Mouse (Mus musculus): Measurements from ENCODE around the gene Mien1. TPM values are rescaled to one million over a fixed set of nuclear protein-coding genes. Genes with fewer than 3 reads are reported as not detected.

The Mien1 gene
- 239 and 265 TPM in 2 replicates for polyA plus RNA-seq (2015; fragmentation: Nextera tagmentation; extraction: Ambion mirVana)

DNA sequence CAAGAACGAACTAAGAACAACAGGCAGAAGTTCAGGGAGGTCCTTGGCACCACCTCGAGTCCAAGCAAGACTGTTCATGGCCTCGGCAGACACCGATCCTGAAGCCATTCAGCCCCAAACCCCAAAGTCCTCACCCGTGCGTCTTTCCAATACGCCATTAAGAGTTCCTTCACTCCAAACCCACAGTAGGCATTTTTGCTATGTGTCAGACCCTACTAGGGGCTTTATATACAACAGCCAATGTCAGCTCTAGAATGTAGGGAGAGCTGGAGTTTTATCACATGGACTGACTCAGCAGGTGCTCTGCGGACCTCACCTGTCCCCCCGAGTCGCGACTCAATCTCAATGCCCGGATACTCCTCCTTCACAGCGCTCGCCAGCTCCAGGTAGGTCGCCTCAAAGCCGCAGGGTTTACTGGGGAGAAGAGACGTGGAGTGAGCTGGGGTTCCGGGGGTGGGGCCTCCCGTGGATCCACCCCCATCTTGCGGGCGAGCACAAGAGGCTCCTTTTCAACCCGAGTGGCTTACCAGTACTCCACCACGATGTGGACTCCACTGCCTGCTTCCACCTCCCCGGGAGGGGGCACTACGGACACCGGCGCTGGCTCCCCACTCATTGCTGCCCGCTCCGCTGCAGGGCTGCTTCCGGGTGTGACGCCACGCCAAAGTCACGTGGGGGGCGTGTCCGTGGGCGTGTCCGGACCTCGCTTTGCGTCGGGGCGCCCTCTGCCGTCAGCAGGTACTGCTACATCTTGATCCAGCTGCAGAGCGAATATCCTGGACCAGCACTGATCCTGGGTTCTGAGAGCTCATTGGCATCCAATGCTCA is at the start of gene Mien1:
Mien1 (minus strand) TSS at position 661 of the 828 bp plus-strand sequence.
- Histone ChIP-seq H3K4me1 (replicated peaks) (peaks cover 10% of the 10 kb centered on the region), H3K4me3 (peak within 1 kb of the TSS; percentile 71), H3K4me2 (peak within 1 kb of the TSS; percentile 84), H3K9me3 (no peaks in the 10 kb centered on the region), H3K36me3 (peaks cover 33% of the 10 kb centered on the region), H3K9ac (peak within 1 kb of the TSS; percentile 79), H3K27ac (replicated peaks) (peak within 1 kb of the TSS; percentile 70), H3K27me3 (no peaks in the 10 kb centered on the region)
- peak; percentile 95 for ATAC-seq (ENCODE audit: low read depth)
- WGBS, result 3% methylated on average over 43 of the region's 43 CpGs

- H3K4me3 ChIP-seq, result no peak overlapping the region
- no peak overlapping the region for H3K9ac ChIP-seq
- whole genome bisulfite sequencing, result 73% methylated on average over 5 of the region's 5 CpGs
- H3K36me3 ChIP-seq, result no peaks in the 10 kb centered on the region
- H3K27ac ChIP-seq (replicated peaks), result peak overlapping the region; percentile 80
- H3K4me1 ChIP-seq (replicated peaks), result peaks cover 14% of the 10 kb centered on the region; the same call in 1 of the 2 replicates
- no peak overlapping the region for H3K4me2 ChIP-seq
- peaks cover 4% of the 10 kb centered on the region; the same call in 1 of the 2 replicates for H3K27me3 ChIP-seq
- no peak for ATAC-seq (ENCODE audit: low read depth)
- H3K9me3 ChIP-seq, result no peaks in the 10 kb centered on the region
Observed at GRCm38 (mm10) chr11:98487526-98488040, 48.8 kb upstream of the Mien1 start.

- no peaks in the 10 kb centered on the region; the same call in none of the 2 replicates for H3K27me3 ChIP-seq
- no peaks in the 10 kb centered on the region for H3K36me3 ChIP-seq
- no peak overlapping the region for H3K27ac ChIP-seq (replicated peaks)
- WGBS, result 82% methylated on average over 2 of the region's 2 CpGs
- no peak overlapping the region for H3K9ac ChIP-seq
- peaks cover 14% of the 10 kb centered on the region; the same call in 1 of the 2 replicates for H3K4me1 ChIP-seq (replicated peaks)
- no peak for ATAC-seq (ENCODE audit: low read depth)
- H3K9me3 ChIP-seq, result no peaks in the 10 kb centered on the region
- H3K4me3 ChIP-seq, result no peak overlapping the region
- H3K4me2 ChIP-seq, result no peak overlapping the region
Observed at GRCm38 (mm10) chr11:98485749-98486148, 47.0 kb upstream of the Mien1 start.

DNA sequence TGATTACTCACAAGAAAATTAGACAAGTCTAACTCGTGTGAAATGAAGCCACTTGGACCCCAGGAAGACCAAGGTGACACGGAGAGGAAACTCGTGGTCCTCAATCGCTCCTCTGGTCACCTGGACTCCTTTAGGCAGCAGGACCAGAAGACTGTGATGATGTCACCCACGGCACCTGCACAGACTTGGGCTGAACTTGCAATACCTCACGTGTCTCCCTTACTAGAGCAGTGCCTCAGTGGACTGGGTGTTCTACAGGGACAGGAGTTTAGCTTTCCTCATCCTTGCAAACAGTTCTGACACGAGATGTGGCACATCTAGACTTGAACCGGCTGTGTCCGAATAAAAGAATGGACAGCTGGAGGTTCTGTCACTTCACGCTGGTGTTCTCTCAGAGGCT is 43.3 kb upstream of the Mien1 start:
- H3K27ac ChIP-seq (replicated peaks), result no peak overlapping the region
- H3K4me1 ChIP-seq (replicated peaks), result no peaks in the 10 kb centered on the region
- no peak overlapping the region for H3K4me3 ChIP-seq
- no peaks in the 10 kb centered on the region for H3K36me3 ChIP-seq
- H3K9me3 ChIP-seq, result no peaks in the 10 kb centered on the region
- no peak overlapping the region for H3K4me2 ChIP-seq
- H3K9ac ChIP-seq, result no peak overlapping the region
- WGBS, result 87% methylated on average over 10 of the region's 10 CpGs
- no peak for ATAC-seq (ENCODE audit: low read depth)
- H3K27me3 ChIP-seq, result no peaks in the 10 kb centered on the region; the same call in none of the 2 replicates

DNA sequence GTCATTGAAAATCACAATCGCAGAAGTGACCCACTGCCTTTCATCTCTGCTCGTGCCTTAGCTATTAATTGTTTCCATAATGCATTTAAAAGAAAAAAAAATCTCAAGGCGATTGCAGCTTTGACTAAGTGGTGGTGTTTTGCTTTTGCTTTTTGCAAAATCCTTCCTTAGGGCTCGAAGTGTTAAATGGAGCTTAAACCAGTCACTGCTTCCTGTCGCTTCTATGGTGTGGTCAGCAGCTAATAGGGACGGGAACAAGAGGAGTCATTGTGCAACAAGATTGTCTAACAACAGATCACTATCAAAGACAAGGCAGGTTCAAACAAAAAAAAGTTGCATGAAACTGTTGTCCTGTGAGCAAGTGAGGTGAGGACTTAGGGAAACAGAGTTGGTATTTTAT is 42.4 kb upstream of the Mien1 start:
- H3K4me1 ChIP-seq (replicated peaks), result no peaks in the 10 kb centered on the region
- H3K4me2 ChIP-seq, result no peak overlapping the region
- H3K9me3 ChIP-seq, result no peaks in the 10 kb centered on the region
- no peak overlapping the region for H3K9ac ChIP-seq
- no peak overlapping the region for H3K4me3 ChIP-seq
- no peak for ATAC-seq (ENCODE audit: low read depth)
- WGBS, result 67% methylated on average over 6 of the region's 6 CpGs
- no peaks in the 10 kb centered on the region; the same call in none of the 2 replicates for H3K27me3 ChIP-seq
- no peak overlapping the region for H3K27ac ChIP-seq (replicated peaks)
- no peaks in the 10 kb centered on the region for H3K36me3 ChIP-seq

- Histone ChIP-seq H3K9me3 (no peaks in the 10 kb centered on the region), H3K4me1 (replicated peaks) (no peaks in the 10 kb centered on the region), H3K4me3 (no peak overlapping the region), H3K9ac (no peak overlapping the region), H3K27ac (replicated peaks) (no peak overlapping the region), H3K27me3 (no peaks in the 10 kb centered on the region; the same call in 1 of the 2 replicates), H3K36me3 (no peaks in the 10 kb centered on the region), H3K4me2 (no peak overlapping the region)
- 93% methylated on average over 12 of the region's 12 CpGs for WGBS
- no peak for ATAC-seq (ENCODE audit: low read depth)
Observed at GRCm38 (mm10) chr11:98479940-98480497, 41.2 kb upstream of the Mien1 start.

DNA sequence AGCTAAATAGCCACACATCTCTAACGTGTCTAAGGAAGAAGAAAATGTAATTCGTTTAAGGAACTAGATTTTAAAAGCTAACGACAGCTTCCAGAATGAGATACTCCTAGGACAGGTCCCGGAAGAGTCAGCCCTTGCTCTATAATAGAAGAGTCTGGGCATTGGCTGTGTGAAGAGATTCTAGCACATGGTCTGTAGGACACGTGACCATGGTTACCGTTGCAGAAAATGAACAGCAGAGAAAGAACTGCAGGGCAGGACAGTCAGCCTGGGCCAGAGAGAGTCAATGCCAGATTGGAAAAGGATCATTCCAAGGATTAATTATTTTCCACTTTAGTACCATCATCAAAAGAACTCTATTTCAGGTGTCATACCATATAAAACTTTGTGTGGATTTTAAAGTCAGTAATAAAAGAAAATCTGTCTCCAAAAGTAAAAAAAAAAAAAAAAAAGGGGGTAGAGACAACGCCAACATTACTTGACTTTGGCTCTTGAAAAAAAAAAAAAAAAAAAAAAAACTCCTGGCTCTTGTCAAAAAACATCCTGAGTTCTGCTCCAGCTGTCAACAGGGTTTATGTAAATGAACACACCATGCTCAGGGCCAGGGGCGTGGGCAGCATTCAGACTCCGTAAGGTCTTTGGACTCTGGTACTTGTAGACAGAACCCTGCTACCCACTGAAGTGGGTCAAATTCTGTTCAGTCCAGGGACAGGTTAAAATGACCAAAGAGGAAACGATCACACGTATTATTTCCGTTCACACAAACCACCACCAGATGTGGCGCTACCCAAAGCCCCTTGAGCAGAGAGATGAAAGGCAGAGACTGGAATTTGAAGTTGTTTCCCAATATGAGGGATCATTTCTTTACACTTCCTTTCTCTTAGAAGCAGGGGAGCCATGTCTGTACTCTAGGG is 40.5 kb upstream of the Mien1 start:
- H3K4me3 ChIP-seq, result no peak overlapping the region
- no peak overlapping the region for H3K27ac ChIP-seq (replicated peaks)
- H3K4me2 ChIP-seq, result no peak overlapping the region
- H3K27me3 ChIP-seq, result no peaks in the 10 kb centered on the region; the same call in 1 of the 2 replicates
- H3K36me3 ChIP-seq, result no peaks in the 10 kb centered on the region
- ATAC-seq (ENCODE audit: low read depth), result no peak
- no peaks in the 10 kb centered on the region for H3K4me1 ChIP-seq (replicated peaks)
- WGBS, result 87% methylated on average over 13 of the region's 13 CpGs
- no peaks in the 10 kb centered on the region for H3K9me3 ChIP-seq
- no peak overlapping the region for H3K9ac ChIP-seq

DNA sequence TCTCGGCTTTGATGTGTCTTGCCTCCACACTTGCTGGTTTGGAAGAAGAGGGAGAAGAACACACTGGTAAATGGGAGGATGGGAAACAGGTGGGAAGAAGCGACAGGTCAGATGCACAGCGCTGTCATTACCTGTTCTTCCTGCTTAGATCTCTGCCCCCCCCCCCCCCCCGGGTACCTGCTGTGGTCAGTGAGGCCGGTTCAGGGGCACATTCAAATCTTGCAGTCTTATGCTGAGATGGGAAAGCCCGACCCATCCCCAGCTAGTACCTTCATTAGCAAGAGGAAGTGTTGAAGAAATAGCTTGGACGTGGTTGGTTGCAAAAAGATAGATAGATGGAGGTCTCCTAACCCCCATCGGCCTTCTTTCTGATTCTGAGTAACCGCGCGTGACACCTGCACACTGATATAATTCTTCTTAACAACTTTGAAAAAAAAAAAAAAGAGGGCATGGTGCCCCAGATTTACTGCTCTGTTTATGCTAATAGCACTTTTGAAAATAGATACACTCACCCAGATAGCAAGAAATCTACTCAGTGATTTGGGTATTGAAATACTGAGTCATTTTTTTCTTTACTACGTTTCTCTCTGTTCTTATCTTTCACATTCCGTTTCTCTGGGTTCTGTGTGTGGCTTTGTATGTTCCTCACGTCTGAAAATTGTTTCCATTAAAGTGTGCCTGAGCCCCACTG is 38.4 kb upstream of the Mien1 start:
- no peak overlapping the region for H3K4me2 ChIP-seq
- no peaks in the 10 kb centered on the region for H3K36me3 ChIP-seq
- no peak overlapping the region for H3K4me3 ChIP-seq
- ATAC-seq (ENCODE audit: low read depth), result no peak
- H3K27ac ChIP-seq (replicated peaks), result no peak overlapping the region
- WGBS, result 74% methylated on average over 14 of the region's 14 CpGs
- no peaks in the 10 kb centered on the region; the same call in 1 of the 2 replicates for H3K27me3 ChIP-seq
- no peaks in the 10 kb centered on the region for H3K9me3 ChIP-seq
- no peak overlapping the region for H3K9ac ChIP-seq
- no peaks in the 10 kb centered on the region for H3K4me1 ChIP-seq (replicated peaks)

DNA sequence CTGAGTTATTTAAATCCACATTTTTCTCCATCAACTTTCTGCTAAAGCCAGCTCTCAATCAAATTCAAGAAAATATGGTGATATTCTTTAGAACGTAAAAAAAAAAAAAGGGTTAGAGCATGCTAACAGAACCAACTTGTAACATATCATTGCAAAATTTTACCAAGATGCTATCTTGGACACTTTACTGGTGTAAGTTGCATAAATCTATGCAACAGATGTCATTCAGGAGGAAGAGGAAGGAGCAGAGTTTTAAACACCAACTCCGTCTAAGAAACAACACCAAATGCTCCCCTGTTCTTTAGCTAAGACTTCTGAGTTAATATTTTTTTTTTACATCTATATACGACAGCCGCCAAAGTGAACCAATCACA is 37.6 kb upstream of the Mien1 start:
- Histone ChIP-seq H3K27ac (replicated peaks) (no peak overlapping the region), H3K27me3 (no peaks in the 10 kb centered on the region; the same call in 1 of the 2 replicates), H3K36me3 (no peaks in the 10 kb centered on the region), H3K9ac (no peak overlapping the region), H3K4me3 (no peak overlapping the region), H3K4me2 (no peak overlapping the region), H3K9me3 (no peaks in the 10 kb centered on the region), H3K4me1 (replicated peaks) (no peaks in the 10 kb centered on the region)
- 90% methylated on average over 4 of the region's 4 CpGs for WGBS
- ATAC-seq (ENCODE audit: low read depth), result no peak

- WGBS, result 89% methylated on average over 9 of the region's 9 CpGs
- no peak overlapping the region for H3K27ac ChIP-seq (replicated peaks)
- no peak overlapping the region for H3K4me2 ChIP-seq
- H3K27me3 ChIP-seq, result no peaks in the 10 kb centered on the region; the same call in 1 of the 2 replicates
- H3K36me3 ChIP-seq, result no peaks in the 10 kb centered on the region
- H3K4me1 ChIP-seq (replicated peaks), result no peaks in the 10 kb centered on the region
- no peak for ATAC-seq (ENCODE audit: low read depth)
- no peaks in the 10 kb centered on the region for H3K9me3 ChIP-seq
- H3K9ac ChIP-seq, result no peak overlapping the region
- no peak overlapping the region for H3K4me3 ChIP-seq
Observed at GRCm38 (mm10) chr11:98475630-98476433, 37.0 kb upstream of the Mien1 start.

- no peaks in the 10 kb centered on the region for H3K9me3 ChIP-seq
- H3K4me3 ChIP-seq, result no peak overlapping the region
- WGBS, result 89% methylated on average over 11 of the region's 11 CpGs
- no peak overlapping the region for H3K4me2 ChIP-seq
- no peaks in the 10 kb centered on the region for H3K4me1 ChIP-seq (replicated peaks)
- no peak overlapping the region for H3K9ac ChIP-seq
- no peak overlapping the region for H3K27ac ChIP-seq (replicated peaks)
- H3K27me3 ChIP-seq, result no peaks in the 10 kb centered on the region
- no peaks in the 10 kb centered on the region for H3K36me3 ChIP-seq
- no peak for ATAC-seq (ENCODE audit: low read depth)
Observed at GRCm38 (mm10) chr11:98474967-98475366, 36.2 kb upstream of the Mien1 start.

Data from neural tube, embryonic 13.5 days (tissue).